Mouse (Mus musculus) embryonic fibroblast, embryonic 13.5 days (primary cell): ENCODE data around the gene Gpt2.

Experiments
- CTCF ChIP-seq: IDR thresholded peaks from 2 replicates; pipeline ENCODE4 v1.5.1; 2011; ENCODE audit warnings: mild to moderate bottlenecking, control low read depth, low read length, moderate library complexity, borderline replicate concordance; ENCODE audit not compliant: insufficient read depth
- POLR2A ChIP-seq: IDR thresholded peaks from 2 replicates; pipeline ENCODE4 v1.6.1; 2011; ENCODE audit warnings: low read depth, mild to moderate bottlenecking, control low read depth, low read length, moderate library complexity

- TF ChIP-seq POLR2A (no peak), CTCF (no peak)
These were observed 860 bp downstream of the Gpt2 start for GRCm38 (mm10) chr8:85492940-85493931.
